Mouse (Mus musculus) olfactory bulb, adult 2 months (tissue): ENCODE measurements around the gene Paxx. TPM values are rescaled to one million over a fixed set of nuclear protein-coding genes. Genes with fewer than 3 reads are reported as not detected.
A peak's percentile ranks its signal among the peaks of the same experiment; 100 is the strongest.

ENCODE experiments used
- H3K27ac ChIP-seq: fragments of 200-500 bp; 2 replicates; pipeline ENCODE4 v1.5.1; 2012; ENCODE audit warnings: low read depth, low read length; ENCODE audit not compliant: insufficient read depth
- H3K4me1 ChIP-seq: fragments of 200-500 bp; 2 replicates; pipeline ENCODE4 v1.6.1; 2012; ENCODE audit warnings: low read length; ENCODE audit not compliant: control insufficient read depth, insufficient read depth
- H3K4me3 ChIP-seq: fragments of 200-500 bp; 2 replicates; pipeline ENCODE4 v1.5.1; 2012; ENCODE audit warnings: mild to moderate bottlenecking, low read depth, low read length, moderate library complexity; ENCODE audit not compliant: insufficient read depth
- CTCF ChIP-seq: fragments of 200-500 bp; IDR thresholded peaks from 2 replicates; pipeline ENCODE4 v1.5.1; 2012; ENCODE audit warnings: low read depth, mild to moderate bottlenecking, low read length, moderate library complexity; ENCODE audit not compliant: insufficient read depth
- POLR2A ChIP-seq: fragments of 200-500 bp; IDR thresholded peaks from 2 replicates; pipeline ENCODE4 v1.6.1; 2012; ENCODE audit warnings: mild to moderate bottlenecking, low read depth, low read length, moderate library complexity; ENCODE audit not compliant: insufficient read depth
- WGBS: fragments of 180-500 bp; shearing (Covaris S2); methylation state at CpG from one replicate; pipeline ENCODE4 v1.1.7; 2018; 5-methylcytosine and 5-hydroxymethylcytosine counted together
- polyA plus RNA-seq: library from polyadenylated mRNA; stranded (reverse); fragments of >200 nt; gene quantifications from 2 replicates; pipeline ENCODE4 v1.2.4, GENCODE M21; 2012; ENCODE audit warnings: low replicate concordance; ENCODE audit not compliant: missing spikeins, insufficient read depth, insufficient read length

The Paxx gene
- polyA plus RNA-seq, 1 experiment: not detected

DNA sequence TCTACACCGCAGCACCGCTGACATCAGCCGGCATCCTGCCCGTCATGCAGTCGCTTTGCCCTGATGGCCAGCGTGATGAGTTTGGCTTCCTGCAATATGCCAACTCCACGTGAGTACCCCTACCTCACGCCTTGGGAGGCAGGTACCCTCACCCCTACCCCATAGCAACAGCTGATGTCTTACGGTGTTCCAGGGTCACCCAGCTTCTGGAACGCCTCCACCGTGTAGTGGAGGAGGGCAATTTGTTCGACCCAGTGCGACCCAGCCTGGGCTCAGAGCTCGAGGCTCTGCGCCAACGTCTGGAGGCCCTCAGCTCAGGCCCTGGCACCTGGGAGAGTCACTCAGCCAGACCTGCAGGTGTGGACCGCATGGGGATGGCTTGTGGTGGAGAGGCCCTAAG lies 27.8 kb downstream of the Paxx start:
- Histone ChIP-seq H3K27ac (no peak overlapping the region), H3K4me3 (no peak overlapping the region), H3K4me1 (peaks cover 33% of the 10 kb centered on the region)
- no peak for TF ChIP-seq CTCF
- TF ChIP-seq POLR2A: no peak
- WGBS: 90% methylated on average over 17 of the region's 17 CpGs

DNA sequence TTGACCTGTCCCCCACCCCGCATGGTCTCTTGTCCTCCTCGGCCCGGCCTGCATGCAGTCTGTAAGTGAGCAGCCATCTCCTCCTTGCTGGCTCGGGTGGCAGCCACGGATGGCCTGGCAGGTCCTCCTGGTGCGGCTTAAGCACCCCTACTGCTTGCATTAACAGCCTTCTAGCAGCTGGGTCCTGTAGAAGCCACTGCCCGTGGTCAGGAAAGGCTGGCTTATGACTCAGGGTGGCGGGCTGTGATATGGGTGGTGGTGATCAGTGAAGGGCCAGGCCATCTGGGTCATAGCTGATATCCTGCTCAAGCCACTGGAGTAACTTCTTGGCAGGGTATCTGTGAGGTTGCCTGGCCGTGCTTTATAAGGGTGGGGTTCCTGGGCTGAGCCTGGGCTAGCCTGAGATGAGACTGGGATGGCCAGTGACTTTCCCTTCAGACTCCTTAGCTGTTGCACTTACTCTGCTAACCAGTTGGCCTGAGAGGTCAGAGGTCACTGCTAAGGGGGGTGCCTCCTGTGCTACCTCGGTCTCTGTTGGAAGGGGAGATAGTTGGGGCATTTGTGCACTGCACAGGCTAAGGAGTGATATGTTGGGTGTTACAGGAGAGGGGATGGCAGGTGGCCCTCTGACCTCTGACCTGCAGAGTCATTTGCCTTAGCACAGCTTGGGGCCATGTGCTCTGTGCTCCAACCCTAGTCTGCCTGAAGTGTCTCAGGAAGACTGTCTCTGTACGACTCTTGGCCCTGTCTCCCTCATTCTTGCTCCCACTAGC lies 28.4 kb downstream of the Paxx start:
- Histone ChIP-seq H3K27ac (no peak overlapping the region), H3K4me1 (peaks cover 33% of the 10 kb centered on the region), H3K4me3 (no peak overlapping the region)
- TF ChIP-seq CTCF: no peak
- TF ChIP-seq POLR2A: no peak
- WGBS: 86% methylated on average over 11 of the region's 11 CpGs

GRCm38 (mm10) chr2:25431308-25431855 lies 29.5 kb downstream of the Paxx start:
- H3K4me1 ChIP-seq: peaks cover 36% of the 10 kb centered on the region
- no peak overlapping the region for H3K4me3 ChIP-seq
- 70% methylated on average over 6 of the region's 6 CpGs for WGBS
- TF ChIP-seq POLR2A: no peak
- TF ChIP-seq CTCF: no peak
- no peak overlapping the region for H3K27ac ChIP-seq

GRCm38 (mm10) chr2:25430395-25431233 lies 30.3 kb downstream of the Paxx start:
- WGBS: 48% methylated on average over 17 of the region's 17 CpGs
- Histone ChIP-seq H3K4me1 (peaks cover 36% of the 10 kb centered on the region), H3K4me3 (peak overlapping the region; percentile 14; the same call in 1 of the 2 replicates), H3K27ac (no peak overlapping the region)
- no peak for TF ChIP-seq CTCF

DNA sequence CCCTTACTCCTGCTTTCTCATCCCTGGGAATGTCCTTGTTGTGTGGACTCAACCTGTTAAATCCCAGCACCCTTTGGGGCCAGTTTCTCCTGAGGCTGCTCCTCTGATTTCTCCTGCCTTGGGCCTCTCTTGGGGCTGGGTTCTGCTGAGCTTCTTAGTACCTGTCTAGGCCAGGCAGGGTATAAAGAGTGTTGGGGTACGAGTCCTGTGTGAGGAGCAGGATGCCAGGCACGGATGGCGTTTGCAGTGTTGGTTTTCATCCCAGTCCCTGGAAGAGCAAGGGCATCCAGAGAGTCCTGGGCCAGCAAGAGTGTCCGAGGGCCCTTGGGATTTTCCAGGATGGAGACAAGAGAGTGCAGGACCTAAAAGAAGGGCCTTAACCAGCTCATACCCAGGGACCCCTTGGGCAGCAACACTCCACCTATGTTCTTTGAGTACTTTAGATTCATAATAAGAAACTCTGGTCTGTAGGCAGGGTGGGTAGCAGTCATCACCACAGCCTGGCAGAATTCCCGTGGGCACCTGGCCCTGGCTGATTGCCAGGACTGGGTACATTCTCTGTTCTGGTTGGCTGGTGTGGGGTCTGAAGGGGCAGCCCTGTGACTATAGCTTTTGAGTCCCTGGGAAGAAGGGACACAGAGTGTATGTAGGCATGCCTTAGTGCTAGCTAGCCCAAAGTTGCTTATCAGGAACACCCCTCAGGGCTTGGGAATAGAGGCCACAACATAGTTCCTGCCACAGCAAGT lies 31.3 kb downstream of the Paxx start:
- peak overlapping the region; percentile 75; the same call in 1 of the 2 replicates for H3K27ac ChIP-seq
- H3K4me3 ChIP-seq: peak overlapping the region; percentile 85
- 22% methylated on average over 5 of the region's 5 CpGs for WGBS
- TF ChIP-seq POLR2A (no peak), CTCF (0 out of 2 replicates have a peak, but pooled peaks have one; percentile 9)
- peaks cover 36% of the 10 kb centered on the region for H3K4me1 ChIP-seq

GRCm38 (mm10) chr2:25428442-25429236 lies 32.3 kb downstream of the Paxx start, which contains the start of gene Abca2:
Gene Abca2 (plus strand): TSS chr2:25428703.
- Histone ChIP-seq H3K27ac (peak within 1 kb of the TSS; percentile 75), H3K4me3 (peak within 1 kb of the TSS; percentile 85), H3K4me1 (peaks cover 36% of the 10 kb centered on the region)
- TF ChIP-seq POLR2A (peak; percentile 40), CTCF (peak; percentile 93)
- under 1% methylated on average over 88 of the region's 89 CpGs for WGBS

DNA sequence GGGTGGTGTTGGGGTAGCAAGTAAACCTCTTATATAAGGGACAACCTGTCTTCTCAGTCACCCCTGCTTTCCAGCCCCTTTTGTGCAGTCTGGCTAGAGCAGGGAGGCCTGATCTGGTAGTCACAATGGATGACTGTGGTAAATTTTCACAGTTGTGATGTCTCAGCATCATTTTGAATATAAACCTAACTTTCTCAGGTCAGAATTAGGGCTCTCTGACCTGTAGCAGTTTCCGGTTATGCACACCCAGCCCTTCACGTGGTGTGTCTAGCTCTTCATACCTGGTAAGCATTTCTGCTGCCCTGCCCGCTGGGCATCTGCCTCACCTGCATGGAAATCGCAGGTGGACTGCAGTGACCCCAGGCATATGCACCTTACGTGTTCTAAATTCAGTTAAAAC lies 33.6 kb downstream of the Paxx start:
- WGBS: 92% methylated on average over 5 of the region's 5 CpGs
- Histone ChIP-seq H3K4me3 (no peak overlapping the region), H3K27ac (no peak overlapping the region), H3K4me1 (peaks cover 35% of the 10 kb centered on the region)
- no peak for TF ChIP-seq CTCF

- Histone ChIP-seq H3K4me1 (peaks cover 32% of the 10 kb centered on the region), H3K4me3 (no peak overlapping the region), H3K27ac (no peak overlapping the region)
- no peak for TF ChIP-seq POLR2A
- TF ChIP-seq CTCF: peak; percentile 37; the same call in 1 of the 2 replicates
- WGBS: 34% methylated on average over 5 of the region's 5 CpGs
These were observed 34.1 kb downstream of the Paxx start for GRCm38 (mm10) chr2:25426721-25427191.
